Mouse (Mus musculus): ENCODE data around the gene B3gat3.
"Not testable (repeated sequence)": the region's sequence is repeated elsewhere in the genome, so short reads cannot be mapped to it uniquely, and the experiment has no call there.

The B3gat3 gene

DNA sequence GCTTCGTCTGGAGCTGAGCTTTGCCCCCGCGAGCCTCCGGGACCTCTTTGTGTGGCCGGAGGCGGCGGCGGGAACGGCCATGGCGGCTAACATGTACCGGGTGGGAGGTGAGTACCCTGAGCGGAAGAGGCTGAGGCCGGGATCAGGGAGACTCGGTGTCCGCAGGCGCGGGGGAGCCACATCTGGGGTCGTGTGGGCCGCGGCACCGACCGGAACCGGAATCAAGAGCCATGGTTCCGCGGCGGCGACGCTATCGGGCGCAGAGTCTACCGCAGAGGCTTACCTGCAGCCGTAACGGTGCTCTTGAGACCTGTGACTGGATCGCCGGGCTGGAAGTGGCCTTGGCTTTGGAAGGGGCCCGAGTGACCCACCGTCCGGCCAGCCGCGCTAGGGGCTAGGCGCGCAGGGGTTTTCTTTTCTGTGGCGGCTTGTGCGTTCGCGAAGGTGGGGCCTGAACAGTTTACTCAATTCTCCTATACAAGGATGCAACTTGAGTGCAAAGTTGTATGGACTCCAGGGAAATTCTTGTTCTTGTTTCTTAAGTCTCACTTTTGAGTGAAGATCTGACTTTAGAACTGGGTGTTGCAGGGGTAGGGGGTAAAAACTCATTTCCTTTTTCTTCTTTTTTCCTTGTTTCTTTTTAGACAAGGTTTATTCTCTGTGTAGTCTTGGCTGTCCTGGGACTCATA lies 22.2 kb downstream of the B3gat3 start:
- DNase-seq (ENCODE audit: low read depth, low spot score): peak; percentile 81

DNA sequence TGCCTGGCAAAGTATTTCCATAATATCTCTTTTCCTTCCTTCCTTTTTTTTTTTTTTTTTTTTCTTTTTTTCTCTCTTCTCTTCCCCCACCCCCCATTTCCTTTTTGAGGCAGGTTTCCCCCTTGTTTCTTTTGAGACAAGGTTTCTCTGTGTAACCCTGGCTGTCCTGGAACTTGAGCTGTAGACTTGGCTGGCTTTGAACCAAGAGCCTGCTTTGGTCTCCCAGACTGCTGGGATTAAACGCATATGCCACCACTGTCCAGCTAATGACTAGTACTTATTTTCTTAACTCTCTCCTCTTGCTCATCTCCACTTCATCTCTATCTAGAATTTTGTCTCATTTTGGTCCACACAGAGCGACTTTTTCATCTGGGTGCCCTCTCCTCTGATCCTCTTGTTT lies 22.9 kb downstream of the B3gat3 start:
- no peak for DNase-seq (ENCODE audit: low read depth, low spot score)

DNA sequence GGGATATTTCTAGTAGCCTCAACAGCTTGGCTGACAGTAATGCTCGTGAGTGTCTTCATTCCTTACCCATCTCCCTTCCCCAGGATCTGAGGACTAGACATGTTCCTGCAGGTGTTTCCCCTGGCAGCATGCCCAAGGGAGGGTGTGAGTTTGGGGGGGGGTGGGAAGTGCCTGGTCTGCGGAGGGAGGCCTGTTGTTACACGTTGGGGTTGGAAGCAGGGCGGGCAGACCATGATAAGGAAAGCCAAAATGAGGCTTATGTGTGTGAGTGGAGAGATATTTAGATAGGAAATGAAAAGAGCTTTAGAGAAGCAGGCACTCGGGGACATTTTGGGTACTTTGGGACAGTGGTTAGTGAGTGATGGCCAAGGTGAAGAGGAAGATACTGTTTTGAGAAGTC lies 23.9 kb downstream of the B3gat3 start:
- peak; percentile 30 for DNase-seq (ENCODE audit: low read depth, low spot score)

DNA sequence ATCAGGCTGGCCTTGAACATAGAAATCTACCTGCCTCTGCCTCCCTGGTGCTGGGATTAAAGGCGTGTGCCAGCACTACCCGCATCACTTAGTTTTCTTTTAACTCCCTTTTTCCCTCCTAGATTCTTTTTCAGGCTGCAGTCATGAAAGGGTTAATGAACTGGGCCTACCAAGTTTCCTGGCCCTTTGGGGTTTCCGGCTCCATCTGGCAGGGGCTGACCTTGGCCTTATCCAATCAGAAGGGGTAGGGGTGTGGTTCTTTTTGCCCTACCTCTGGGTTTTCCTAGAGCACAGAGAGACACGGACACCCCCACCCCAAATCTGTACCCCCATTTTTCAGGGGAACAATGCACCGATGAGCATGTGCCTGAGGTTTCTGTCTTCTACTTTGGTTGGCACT lies 24.6 kb downstream of the B3gat3 start:
- DNase-seq (ENCODE audit: low read depth, low spot score): peak; percentile 74

DNA sequence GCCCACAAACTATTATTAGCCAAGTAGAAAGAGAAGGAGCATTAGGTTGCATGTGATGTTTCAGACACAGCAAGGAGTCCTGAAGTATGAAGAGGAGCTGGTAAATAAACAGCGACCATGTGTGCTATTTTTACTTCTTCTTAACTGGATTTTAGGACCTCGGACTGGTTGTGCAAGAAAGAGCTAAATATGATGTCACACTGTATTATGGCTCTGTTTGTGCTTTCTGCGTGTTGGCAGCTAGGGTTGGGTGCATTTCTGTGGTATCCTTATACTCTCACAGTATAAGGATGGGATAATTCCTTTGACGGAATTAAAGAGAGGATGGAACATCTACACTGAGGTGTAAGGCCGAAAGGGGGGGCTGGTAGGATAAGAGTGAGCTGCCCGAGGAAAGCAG lies 25.1 kb downstream of the B3gat3 start:
- no peak for DNase-seq (ENCODE audit: low read depth, low spot score)

DNA sequence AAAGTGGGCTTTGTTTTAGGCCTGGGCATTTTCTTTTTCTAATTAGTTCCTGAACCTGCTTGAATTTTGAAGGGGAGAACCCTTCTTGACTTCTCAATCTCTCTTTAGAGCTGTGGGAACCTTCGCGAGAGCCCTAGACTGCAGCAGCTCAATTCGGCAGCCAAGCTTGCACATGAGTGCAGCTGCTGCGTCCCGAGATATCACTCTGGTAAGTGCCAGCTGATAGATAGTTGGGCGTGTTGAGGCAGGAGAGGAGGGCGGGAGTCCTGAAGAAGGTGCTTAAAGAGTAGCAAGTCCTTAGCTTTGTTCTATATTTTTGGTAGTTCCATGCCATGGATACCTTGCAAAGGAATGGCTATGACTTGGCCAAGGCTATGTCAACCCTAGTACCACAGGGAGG lies 26.8 kb downstream of the B3gat3 start:
- no peak for DNase-seq (ENCODE audit: low read depth, low spot score)

DNA sequence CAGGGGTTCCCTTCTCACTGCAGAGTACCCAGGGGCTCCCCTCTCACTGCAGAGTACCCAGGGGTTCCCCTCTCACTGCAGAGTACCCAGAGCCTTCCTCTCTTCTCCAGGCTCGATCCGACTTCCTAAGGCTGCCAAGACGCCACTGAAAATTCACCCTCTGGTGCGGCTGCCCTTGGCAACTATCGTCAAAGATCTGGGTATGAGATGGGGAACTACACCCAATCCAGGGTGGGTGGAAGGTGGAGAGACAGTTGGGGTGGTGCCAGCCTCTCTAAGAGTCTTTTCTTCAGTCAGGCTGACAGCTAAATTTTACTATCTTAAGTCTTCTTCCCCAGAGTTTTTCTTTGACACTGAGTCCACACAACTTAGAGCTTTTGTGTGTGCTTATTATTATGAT lies 30.0 kb downstream of the B3gat3 start:
- DNase-seq (ENCODE audit: low read depth, low spot score): no peak

DNA sequence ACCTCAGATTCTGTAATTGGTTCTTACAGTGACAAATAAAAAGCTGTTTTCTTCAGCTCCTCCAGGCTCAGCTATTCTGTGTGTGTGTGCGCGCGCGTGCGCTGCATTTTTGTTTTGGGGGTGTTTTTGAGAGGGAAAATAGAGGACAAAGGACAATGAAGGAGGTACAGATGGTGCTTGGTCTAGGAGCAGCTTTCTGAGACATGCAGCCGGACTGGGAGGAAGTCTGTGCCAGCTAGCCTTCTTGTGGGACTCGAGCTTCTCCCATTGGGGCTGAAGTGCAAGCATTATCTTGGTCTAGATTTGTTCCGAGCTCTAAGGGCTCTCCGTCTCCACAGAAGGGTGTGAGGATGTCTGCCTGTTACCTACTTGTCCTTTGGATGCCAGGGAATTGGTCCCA lies 32.1 kb downstream of the B3gat3 start:
- DNase-seq (ENCODE audit: low read depth, low spot score): no peak

DNA sequence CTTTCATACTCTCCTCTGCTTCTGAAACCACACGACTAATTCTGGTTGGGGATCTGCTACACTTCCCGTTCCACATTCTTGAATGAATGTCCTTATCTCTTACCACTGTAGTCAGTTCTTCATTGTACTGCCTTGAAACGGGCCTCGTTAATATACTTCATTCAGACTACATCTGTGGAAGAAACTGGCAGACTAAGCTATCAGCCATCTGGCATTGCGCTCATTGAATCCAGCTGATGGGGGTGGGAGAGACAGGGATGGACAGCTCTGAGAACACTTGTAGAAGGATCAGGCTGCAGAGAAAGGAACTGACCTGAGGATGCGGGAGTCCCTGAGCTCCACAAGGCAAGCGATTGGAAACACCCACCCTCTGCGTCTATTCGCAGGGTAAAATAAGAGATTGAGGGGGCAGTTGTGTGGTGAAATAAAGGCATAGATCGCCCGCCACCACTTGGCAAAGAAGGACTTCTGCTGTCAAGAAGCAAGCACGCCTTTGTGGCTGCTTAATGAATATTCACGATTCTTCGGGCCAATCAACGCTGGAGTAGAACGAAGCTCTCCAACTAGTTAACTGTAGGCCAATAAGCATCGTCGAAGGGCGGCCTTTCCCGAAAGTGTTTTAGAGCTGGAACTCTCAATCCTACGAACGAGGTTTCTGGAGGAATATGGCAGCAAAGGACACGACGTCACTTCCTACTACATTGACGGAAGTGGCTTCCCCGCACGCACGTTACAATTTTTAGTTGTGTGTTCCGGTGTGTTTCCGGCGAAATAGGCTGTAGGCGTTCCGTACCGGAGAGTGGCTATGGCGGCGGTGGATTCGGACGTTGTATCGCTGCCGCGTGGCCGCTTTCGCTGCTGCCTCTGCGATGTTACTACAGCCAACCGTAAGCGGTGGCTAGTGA lies 33.2 kb downstream of the B3gat3 start, which contains the start of gene Tut1:
TSS of gene Tut1 (plus strand) at position 713 of the 905 bp plus-strand sequence.
- DNase-seq (ENCODE audit: low read depth, low spot score): peak; percentile 98

DNA sequence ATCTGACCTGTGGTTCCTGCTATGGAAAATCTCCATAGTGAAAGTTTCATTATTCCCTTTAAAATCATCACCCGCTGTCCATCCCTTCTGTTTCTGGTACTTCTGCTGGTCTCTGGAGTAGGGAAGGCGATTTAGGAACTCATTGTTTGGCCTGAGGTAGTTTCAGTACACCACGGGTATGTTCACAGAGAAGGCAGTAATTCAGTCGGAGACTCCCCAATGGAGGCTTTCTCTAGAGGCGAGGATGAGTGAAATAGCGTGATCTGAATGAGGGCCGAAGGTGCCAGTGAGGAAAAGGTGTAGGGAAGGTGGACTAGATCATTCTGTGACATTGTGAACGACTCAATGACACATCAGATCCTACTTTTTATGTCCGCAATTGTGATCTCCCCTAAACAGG lies 34.0 kb downstream of the B3gat3 start:
- DNase-seq (ENCODE audit: low read depth, low spot score): peak; percentile 38

DNA sequence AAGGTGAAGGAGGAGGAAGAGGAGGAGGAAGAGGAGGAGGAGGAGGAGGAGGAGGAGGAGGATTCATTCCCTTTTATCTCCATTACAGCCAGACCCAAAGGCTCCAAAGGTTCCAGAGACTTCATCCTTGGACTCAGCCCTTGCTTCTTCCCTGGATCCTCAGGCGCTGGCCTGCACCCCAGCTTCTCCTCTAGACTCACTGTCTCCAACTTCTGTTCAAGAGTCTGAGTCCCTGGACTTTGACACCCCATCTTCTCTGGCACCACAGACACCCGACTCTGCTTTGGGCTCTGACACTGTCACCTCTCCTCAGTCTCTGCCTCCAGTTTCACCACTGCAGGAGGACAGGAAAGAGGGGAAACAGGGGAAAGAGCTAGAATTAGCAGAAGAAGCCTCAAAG lies 42.1 kb downstream of the B3gat3 start:
- no peak for DNase-seq (ENCODE audit: low read depth, low spot score)

DNA sequence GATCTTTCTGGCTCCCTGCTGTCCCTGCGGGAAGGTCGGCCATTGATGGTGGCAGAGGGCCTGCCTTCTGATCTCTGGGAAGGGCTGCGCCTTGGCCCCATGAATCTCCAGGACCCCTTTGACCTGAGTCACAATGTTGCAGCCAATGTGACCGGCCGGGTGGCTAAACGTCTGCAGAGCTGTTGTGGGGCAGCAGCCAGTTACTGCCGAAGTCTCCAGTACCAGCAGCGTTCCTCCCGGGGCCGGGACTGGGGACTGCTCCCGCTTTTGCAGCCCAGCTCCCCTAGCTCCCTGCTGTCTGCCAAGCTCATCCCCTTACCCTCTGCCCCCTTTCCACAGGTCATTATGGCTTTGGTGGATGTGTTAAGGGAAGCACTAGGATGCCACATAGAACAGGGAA lies 44.9 kb downstream of the B3gat3 start:
- no peak for DNase-seq (ENCODE audit: low read depth, low spot score)

DNA sequence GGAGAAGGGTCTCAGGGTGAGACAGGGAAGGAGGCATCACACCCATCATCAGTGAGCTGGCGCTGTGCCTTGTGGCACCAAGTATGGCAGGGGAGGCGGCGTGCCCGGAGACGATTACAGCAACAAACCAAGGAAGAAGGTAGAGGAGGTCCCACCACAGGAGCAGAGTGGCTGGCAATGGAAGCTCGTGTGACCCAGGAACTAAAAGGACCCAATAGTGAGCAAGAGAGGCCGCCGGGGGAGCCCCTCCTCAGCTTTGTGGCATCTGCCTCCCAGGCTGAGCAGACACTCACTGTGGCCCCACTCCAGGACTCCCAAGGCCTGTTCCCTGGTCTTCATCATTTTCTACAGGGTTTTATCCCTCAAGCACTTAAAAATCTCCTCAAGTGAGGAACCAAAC lies 45.6 kb downstream of the B3gat3 start:
- DNase-seq (ENCODE audit: low read depth, low spot score): no peak

DNA sequence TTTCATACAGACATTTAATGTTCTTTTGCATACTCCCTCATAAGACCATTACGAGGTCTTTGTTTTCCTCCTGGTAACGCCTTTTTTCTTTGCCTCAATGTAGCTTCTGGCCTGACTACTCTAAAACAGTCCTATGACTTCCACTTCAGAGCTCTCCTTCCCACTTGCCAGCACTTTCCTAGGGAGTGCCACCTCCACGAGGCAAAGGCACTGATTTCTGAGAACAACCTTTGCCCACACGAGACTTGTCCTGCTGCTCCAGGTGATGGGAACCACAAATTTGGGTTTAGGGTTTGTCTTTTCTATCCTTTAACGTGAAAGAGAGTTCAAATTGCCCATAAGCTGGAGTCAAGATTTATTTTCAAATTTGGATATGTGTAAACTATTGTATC lies 46.0 kb downstream of the B3gat3 start:
- DNase-seq (ENCODE audit: low read depth, low spot score): no peak

DNA sequence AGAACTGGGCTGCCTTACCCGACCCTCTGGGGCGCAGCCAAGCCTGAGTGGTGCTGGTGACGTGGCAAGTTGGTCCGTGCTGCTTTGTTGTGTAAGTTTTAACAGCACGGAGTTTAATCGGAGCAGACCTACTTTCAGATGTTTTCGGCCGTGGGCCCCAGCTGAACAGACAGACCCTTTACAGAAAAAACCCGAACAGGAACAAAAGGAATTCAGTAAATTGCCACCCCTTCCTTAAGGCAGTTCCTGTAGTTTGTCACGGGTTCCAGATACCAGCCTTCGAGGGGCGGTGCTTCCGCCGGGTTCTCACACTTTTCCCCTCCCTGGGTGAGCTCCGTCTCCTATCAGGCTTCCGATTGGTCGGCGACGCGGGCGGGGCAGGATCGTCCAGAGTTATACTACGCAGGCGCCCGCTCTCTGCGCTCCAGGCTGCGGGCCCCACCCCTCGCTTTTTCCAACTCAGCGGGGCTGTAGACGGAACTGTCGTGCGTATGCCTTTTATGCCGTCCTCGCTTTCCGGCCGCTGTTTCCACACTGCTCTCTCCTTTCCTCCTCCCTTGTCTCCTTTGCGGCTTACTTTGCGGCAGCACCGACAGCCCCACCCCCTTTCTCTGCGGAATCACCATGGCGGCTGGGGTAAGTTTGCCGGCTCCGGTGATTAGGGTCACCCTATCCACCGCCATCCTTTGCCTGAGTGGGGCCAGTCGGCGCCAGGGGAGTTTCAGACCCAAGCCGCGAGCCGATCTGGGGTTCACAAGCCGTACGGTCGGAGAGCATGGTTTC lies 46.6 kb downstream of the B3gat3 start, which contains the start of gene Eef1g:
TSS of gene Eef1g (plus strand) at position 452 of the 783 bp plus-strand sequence.
- peak; percentile 100 for DNase-seq (ENCODE audit: low read depth, low spot score)

DNA sequence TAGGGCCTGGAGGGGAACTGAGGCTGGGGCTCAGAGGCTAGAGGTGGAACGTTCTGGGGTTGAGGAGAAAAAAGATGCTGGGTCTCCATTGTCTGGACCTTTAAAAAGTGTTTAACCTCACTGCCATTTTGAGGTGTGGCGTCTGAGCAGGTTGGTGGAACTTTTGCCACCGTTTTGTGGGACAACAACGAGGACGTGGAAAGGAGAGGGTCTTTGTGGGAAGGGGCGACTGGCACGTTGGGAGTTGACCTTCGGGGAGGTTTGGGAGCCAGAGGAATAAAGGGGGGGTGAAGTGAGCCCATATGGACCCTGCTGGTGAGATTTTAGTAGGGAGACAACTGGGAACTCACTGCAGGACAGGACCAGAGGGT lies 47.2 kb downstream of the B3gat3 start:
- no peak for DNase-seq (ENCODE audit: low read depth, low spot score)

DNA sequence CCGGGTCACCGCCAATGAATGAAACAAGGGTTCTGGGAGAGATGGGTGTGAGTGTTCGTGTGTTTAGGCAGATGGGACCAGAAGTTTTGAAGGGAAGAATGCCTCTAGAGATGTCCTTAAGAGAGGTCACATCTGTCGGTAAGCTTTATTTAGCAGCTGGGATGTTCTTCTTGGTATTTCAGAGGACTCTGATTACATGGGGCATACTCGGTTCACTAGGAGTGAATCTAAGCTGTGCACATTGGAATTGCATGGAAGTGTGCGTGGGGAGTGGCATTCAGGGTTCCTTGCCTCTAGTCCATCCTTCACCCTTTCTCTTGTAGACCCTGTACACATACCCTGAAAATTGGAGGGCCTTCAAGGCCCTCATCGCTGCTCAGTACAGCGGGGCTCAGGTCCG lies 47.7 kb downstream of the B3gat3 start:
- no peak for DNase-seq (ENCODE audit: low read depth, low spot score)

DNA sequence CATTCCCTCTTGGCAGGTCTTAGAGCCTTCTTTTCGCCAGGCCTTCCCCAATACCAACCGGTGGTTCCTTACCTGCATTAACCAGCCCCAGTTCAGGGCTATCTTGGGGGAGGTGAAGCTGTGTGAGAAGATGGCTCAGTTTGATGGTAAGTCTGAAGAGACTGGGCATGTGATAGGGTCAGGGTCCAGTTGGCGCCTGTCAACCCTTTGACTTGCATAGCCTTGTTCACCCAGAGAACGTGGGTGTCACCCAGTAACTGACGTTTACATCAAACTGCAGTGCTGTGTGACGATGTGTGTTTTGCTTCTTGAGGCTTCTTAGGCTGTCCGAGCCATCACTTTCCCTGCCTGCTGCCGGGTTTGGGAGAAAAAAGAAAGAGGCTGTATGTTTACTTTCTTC lies 52.3 kb downstream of the B3gat3 start:
- not testable (repeated sequence) for DNase-seq (ENCODE audit: low read depth, low spot score)

DNA sequence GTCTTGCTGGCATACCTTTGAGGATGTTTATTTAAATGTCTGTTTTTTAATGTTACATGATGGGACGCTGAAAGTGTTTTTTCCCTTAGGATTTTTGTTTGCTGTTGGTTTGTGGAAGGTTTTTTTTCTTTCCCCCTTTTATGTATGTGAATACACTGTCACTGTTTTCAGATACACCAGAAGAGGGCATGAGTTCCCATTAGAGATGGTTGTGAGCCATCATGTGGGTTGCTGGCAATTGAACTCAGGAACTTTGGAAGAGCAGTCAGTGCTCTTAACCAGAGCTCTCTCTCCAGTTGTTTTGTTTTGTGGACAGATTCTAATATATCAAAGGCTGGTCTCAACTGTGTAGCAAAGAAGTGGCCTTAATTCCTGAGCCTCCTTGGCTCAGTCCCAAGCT lies 54.5 kb downstream of the B3gat3 start:
- no peak for DNase-seq (ENCODE audit: low read depth, low spot score)

DNA sequence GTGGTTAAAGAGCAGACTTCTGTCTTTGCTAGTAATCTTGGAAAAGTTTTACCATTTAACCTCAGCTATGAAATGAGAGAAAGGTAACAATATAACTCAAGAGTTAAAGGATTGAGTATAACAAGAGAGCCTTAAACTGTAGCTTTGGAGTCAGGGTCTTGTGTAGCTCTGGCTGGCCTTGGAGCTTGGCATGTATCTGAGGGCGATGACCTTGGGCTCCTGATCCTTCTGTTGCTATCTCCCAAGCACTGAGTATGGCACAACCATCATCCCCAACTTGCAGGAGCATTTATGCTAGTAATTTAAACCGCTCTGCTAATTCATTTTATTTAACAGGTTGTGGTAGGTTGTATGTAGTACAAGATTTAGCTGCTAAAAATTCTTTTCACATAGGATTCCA lies 55.3 kb downstream of the B3gat3 start:
- DNase-seq (ENCODE audit: low read depth, low spot score): no peak

DNA sequence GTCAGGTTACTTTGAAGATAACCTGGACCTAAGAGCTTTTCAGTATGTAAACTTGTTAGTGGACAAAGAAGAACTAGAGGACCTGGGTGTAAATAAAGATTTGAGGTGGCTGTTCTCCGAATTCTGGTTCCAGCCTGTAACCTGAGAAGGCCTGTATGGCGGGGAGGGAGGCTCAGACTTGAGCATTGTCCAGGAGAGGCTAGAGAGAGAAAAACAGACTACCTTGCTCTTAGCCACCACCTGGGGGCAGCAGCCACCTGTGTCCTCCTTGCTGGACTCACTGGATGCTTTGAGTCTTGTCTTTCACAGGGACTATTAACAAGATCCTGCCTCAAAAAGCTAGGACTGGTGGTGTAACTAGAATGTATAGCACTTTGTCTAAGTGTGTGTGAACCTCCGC lies 56.4 kb downstream of the B3gat3 start:
- DNase-seq (ENCODE audit: low read depth, low spot score): peak; percentile 77

Measured in CD4-positive helper T cell, adult 2 months (primary cell).